Mouse (Mus musculus) liver, postnatal 0 days (tissue): ENCODE data around the gene Cbarp. TPM values are rescaled to one million over a fixed set of nuclear protein-coding genes. Genes with fewer than 3 reads are reported as not detected.

ENCODE experiments used
- ATAC-seq: fragments of 200-750 bp; cut with Nextera tagmentation; 2 replicates; pipeline ENCODE4 v1.8.0; 2017; ENCODE audit warnings: mild to moderate bottlenecking, moderate library complexity
- DNase-seq: peaks from one replicate; pipeline ENCODE4 v3.0.0-alpha.2; 2016
- H3K27ac ChIP-seq: fragments of 300-500 bp; sonication (generic); 2 replicates; pipeline ENCODE4 v1.5.1; 2014; ENCODE audit warnings: antibody characterized with exemption, moderate library complexity, mild to moderate bottlenecking, low read depth
- H3K27me3 ChIP-seq: fragments of 300-500 bp; sonication (generic); 2 replicates; pipeline ENCODE4 v1.6.1; 2014; ENCODE audit warnings: low read length, control low read depth, mixed read lengths; ENCODE audit not compliant: insufficient read depth
- H3K36me3 ChIP-seq: fragments of 300-500 bp; sonication (generic); replicated peaks from 2 replicates; pipeline ENCODE4 v1.6.1; 2014; ENCODE audit warnings: mild to moderate bottlenecking, control low read depth, low read length, moderate library complexity, mixed read lengths; ENCODE audit not compliant: insufficient read depth
- H3K4me1 ChIP-seq: fragments of 300-500 bp; sonication (generic); 2 replicates; pipeline ENCODE4 v1.6.1; 2014; ENCODE audit warnings: antibody characterized with exemption, mild to moderate bottlenecking, control low read depth; ENCODE audit not compliant: insufficient read depth
- H3K4me2 ChIP-seq: fragments of 300-500 bp; sonication (generic); 2 replicates; pipeline ENCODE4 v1.6.1; 2014; ENCODE audit warnings: low read depth, mild to moderate bottlenecking, low read length, moderate library complexity, mixed read lengths
- H3K4me3 ChIP-seq: fragments of 300-500 bp; sonication (generic); 2 replicates; pipeline ENCODE4 v1.5.1; 2014; ENCODE audit warnings: low read depth, low read length
- H3K9ac ChIP-seq: fragments of 300-500 bp; sonication (generic); replicated peaks from 2 replicates; pipeline ENCODE4 v1.6.1; 2014; ENCODE audit warnings: mild to moderate bottlenecking, moderate library complexity
- H3K9me3 ChIP-seq: fragments of 300-500 bp; sonication (generic); 2 replicates; pipeline ENCODE4 v1.6.1; 2016; ENCODE audit warnings: mild to moderate bottlenecking, control low read depth, low read length, mixed read lengths
- CTCF ChIP-seq: sonication (generic); IDR thresholded peaks from 2 replicates; pipeline ENCODE4 v1.5.1; 2016; ENCODE audit warnings: antibody characterized with exemption, low read depth
- EP300 ChIP-seq: IDR thresholded peaks from 2 replicates; pipeline ENCODE4 v1.6.1; 2016; ENCODE audit warnings: antibody characterized with exemption, low read depth, mild to moderate bottlenecking
- WGBS: fragments of 180-500 bp; shearing (Covaris S2); extraction: QIAGEN DNeasy Blood & Tissue Kit; methylation state at CpG from one replicate; pipeline ENCODE4 v1.1.7; 2014; ENCODE audit not compliant: insufficient replicate concordance; 5-methylcytosine and 5-hydroxymethylcytosine counted together
- polyA plus RNA-seq: library from polyadenylated mRNA; unstranded; fragments of >200 nt; fragmentation: Nextera tagmentation; extraction: Ambion mirVana; gene quantifications from 2 replicates; pipeline ENCODE4 v1.2.1, GENCODE M21; 2015

Gene Cbarp
- polyA plus RNA-seq = 0.11 and 0.18 TPM in 2 replicates

DNA sequence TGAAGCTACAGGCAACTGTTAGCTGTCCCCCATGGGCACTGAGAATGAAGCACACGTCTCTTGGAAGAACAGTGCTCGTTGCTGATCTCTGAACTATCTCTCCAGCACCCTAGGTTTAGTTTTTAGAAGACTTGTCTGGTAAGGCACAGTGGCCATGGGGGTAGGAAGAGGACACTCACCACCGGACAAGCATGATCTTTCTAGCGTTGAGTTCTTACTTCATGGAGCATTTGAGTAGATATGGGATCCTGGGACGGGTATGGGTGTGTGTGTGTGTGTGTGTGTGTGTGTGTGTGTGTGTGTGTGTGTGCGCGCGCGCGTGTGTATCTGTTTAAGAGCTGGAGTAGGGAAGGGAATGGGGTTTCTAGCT lies at the start of gene Cbarp:
Gene Cbarp (minus strand): TSS at position 170 of the 370 bp plus-strand sequence.
- WGBS = 75% methylated on average over 10 of the region's 10 CpGs
- Histone ChIP-seq H3K27me3 (peaks cover 37% of the 10 kb centered on the region), H3K9me3 (no peaks in the 10 kb centered on the region), H3K4me2 (peak within 1 kb of the TSS; percentile 96), H3K36me3 (peaks cover 20% of the 10 kb centered on the region), H3K9ac (peak within 1 kb of the TSS; percentile 33), H3K4me3 (peak within 1 kb of the TSS; percentile 71), H3K27ac (peak within 1 kb of the TSS; percentile 97), H3K4me1 (peaks cover 59% of the 10 kb centered on the region)
- DNase-seq (no peak), ATAC-seq (no peak)
- TF ChIP-seq CTCF = no peak
- no peak for TF ChIP-seq EP300

DNA sequence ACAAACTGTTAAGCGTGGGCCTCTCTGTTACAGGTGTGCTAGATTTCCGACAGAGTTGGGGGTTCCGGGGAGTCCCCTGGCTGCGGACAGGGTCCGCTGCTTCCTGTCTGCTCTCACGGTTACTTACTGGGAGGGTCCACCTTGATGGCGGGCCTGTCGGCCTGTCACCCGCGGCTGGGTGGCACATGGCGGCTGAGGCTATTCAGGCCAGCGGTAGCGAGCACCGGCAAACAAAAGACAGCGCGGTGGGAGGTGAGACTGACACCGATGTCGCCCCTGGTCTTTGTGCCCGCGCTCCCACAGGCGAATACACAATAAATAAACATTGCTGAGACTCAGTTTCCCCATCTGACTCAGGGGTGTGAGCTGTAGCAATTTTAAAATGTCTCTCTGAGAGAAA lies 49.4 kb upstream of the Cbarp start:
- peaks cover 66% of the 10 kb centered on the region for H3K27me3 ChIP-seq

DNA sequence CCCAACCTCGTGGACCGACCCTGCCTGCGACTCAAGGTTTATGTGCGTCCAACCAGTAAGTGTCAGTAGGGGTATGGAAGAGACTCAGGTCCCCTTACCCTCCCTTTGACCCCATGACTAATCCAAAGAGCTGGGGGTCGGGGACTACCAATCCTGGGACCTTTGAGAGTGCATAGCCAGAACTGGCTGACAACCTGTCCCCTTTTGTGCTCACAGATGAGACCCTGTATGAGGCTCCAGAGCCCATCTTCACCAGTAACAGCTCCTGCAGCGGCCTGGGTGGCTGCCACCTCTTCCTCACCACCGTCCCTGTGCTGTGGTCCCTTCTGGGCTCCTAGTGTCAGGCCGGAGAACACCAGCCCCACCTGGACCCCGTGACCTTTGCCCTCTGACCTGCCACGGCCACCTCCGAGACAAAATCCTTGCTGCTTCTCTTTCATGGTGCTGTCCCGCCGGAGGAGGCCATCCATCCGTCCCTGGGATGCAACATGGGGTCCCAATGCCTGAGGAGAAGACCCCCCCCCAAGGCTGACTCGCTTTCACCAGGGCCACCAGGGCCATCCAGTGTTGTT lies 47.9 kb upstream of the Cbarp start:
- H3K36me3 ChIP-seq = no peaks in the 10 kb centered on the region
- WGBS = 77% methylated on average over 15 of the region's 15 CpGs
- H3K27me3 ChIP-seq = peaks cover 64% of the 10 kb centered on the region
- no peak overlapping the region for H3K4me3 ChIP-seq
- H3K9me3 ChIP-seq = no peaks in the 10 kb centered on the region
- H3K9ac ChIP-seq = no peak overlapping the region
- no peak for TF ChIP-seq CTCF
- TF ChIP-seq EP300 = no peak
- ATAC-seq (no peak), DNase-seq (no peak)
- H3K27ac ChIP-seq = no peak overlapping the region
- H3K4me1 ChIP-seq = peaks cover 7% of the 10 kb centered on the region; the same call in 1 of the 2 replicates
- H3K4me2 ChIP-seq = no peak overlapping the region

More for the DNA sequence above, 49.4 kb upstream of the Cbarp start:
- Histone ChIP-seq H3K4me3 (peak overlapping the region; percentile 27), H3K9me3 (no peaks in the 10 kb centered on the region), H3K9ac (no peak overlapping the region), H3K4me2 (peak overlapping the region; percentile 65), H3K4me1 (peaks cover 7% of the 10 kb centered on the region; the same call in 1 of the 2 replicates), H3K27ac (no peak overlapping the region), H3K36me3 (no peaks in the 10 kb centered on the region)
- WGBS = 3% methylated on average over 21 of the region's 21 CpGs
- TF ChIP-seq CTCF = no peak
- no peak for TF ChIP-seq EP300
- no peak for DNase-seq
- no peak for ATAC-seq

DNA sequence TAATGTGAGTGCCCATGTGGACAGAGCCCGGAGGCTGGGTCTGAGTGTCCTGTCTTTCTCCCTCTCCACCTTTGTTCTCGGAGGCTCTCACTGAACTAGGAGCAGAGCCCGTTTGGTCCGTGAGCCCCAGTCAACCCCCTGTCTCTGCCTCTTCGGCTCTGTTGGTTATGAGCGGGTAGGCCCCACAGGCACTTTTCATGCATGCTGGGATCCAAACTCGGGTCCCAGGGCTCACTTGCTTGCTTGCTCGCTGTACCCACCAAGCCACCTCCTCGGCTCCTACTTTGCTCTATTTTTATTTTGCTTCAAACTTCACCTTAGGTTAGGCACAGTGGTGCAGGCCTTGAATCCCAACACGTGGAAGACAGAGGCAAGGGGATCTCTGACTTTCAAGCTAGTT lies 47.1 kb upstream of the Cbarp start:
- peaks cover 63% of the 10 kb centered on the region for H3K27me3 ChIP-seq
- no peaks in the 10 kb centered on the region for H3K36me3 ChIP-seq
- no peak overlapping the region for H3K27ac ChIP-seq
- DNase-seq (no peak), ATAC-seq (no peak)
- TF ChIP-seq CTCF (no peak), EP300 (no peak)
- no peak overlapping the region for H3K4me3 ChIP-seq
- H3K9ac ChIP-seq = no peak overlapping the region
- peaks cover 7% of the 10 kb centered on the region; the same call in 1 of the 2 replicates for H3K4me1 ChIP-seq
- H3K9me3 ChIP-seq = no peaks in the 10 kb centered on the region
- WGBS = 84% methylated on average over 10 of the region's 10 CpGs
- H3K4me2 ChIP-seq = no peak overlapping the region

DNA sequence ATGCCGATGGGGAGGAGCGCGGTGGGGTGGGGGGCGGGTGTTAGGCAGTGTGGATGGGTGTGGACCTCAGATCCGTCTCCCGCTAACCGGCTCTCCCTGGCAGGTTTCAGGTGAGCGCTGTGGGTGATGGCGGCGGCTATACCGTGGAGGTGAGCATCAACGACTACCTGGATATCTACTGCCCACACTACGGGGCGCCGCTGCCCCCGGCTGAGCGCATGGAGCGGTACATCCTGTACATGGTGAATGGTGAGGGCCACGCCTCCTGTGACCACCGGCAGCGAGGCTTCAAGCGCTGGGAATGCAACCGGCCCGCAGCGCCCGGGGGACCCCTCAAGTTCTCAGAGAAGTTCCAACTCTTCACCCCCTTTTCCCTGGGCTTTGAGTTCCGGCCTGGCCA lies 46.0 kb upstream of the Cbarp start:
- Histone ChIP-seq H3K27ac (no peak overlapping the region), H3K4me1 (peaks cover 7% of the 10 kb centered on the region; the same call in 1 of the 2 replicates), H3K9ac (no peak overlapping the region), H3K4me2 (no peak overlapping the region), H3K36me3 (no peaks in the 10 kb centered on the region), H3K27me3 (peaks cover 61% of the 10 kb centered on the region), H3K4me3 (no peak overlapping the region), H3K9me3 (no peaks in the 10 kb centered on the region)
- ATAC-seq = no peak
- DNase-seq = no peak
- no peak for TF ChIP-seq CTCF
- TF ChIP-seq EP300 = no peak
- WGBS = 27% methylated on average over 27 of the region's 27 CpGs

DNA sequence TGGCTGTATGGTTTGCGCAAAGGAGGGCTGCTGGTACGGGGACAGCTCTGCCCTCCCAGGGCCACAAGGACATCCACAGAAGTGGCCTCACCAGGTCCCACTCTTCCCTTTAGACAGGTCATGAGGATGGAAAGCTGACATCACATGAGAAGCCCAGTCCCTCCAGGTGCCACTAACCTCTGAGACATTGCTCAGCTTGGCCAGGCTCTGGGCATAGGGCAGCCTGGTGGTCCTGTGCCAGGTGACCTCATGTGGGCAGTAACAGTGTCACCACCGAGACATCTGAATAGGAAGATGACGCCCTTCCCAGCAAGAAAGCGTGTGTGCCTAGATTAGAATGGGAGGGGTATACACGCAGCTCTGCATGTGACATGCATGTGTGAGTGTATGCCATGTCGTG lies 41.9 kb upstream of the Cbarp start:
- peaks cover 3% of the 10 kb centered on the region; the same call in 1 of the 2 replicates for H3K4me1 ChIP-seq
- 82% methylated on average over 7 of the region's 7 CpGs for WGBS
- no peak for TF ChIP-seq CTCF
- H3K4me3 ChIP-seq = no peak overlapping the region
- no peaks in the 10 kb centered on the region for H3K9me3 ChIP-seq
- no peak overlapping the region for H3K27ac ChIP-seq
- no peak overlapping the region for H3K9ac ChIP-seq
- H3K36me3 ChIP-seq = no peaks in the 10 kb centered on the region
- DNase-seq (no peak), ATAC-seq (no peak)
- no peak overlapping the region for H3K4me2 ChIP-seq
- H3K27me3 ChIP-seq = peaks cover 57% of the 10 kb centered on the region

DNA sequence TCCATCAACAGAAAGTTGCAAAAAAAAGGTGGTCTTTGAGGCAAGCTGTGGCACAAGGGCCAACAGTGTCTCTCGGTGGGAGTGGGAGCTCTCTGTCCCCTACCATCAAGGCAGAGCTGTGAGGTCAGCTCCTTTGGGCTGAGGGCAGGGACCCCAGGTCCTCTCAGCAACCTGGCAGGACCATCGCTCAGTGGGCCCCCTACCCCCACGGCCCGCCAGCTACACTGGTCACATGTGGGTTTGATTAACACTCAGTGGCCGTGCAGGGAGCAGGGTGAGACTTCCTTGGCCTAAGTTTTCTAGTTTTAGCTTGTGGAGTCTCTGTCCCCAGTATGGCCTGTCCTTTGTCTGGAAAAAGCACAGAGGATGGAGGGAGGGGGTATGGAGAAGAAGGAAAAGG lies 40.2 kb upstream of the Cbarp start:
- H3K4me2 ChIP-seq = no peak overlapping the region
- ATAC-seq (no peak), DNase-seq (no peak)
- H3K36me3 ChIP-seq = no peaks in the 10 kb centered on the region
- peaks cover 42% of the 10 kb centered on the region for H3K27me3 ChIP-seq
- WGBS = 75% methylated on average over 5 of the region's 5 CpGs
- TF ChIP-seq CTCF = no peak
- no peak for TF ChIP-seq EP300
- H3K9ac ChIP-seq = no peak overlapping the region
- H3K27ac ChIP-seq = no peak overlapping the region
- peaks cover 3% of the 10 kb centered on the region; the same call in 1 of the 2 replicates for H3K4me1 ChIP-seq
- no peaks in the 10 kb centered on the region for H3K9me3 ChIP-seq
- H3K4me3 ChIP-seq = no peak overlapping the region
